Mouse (Mus musculus) right cerebral cortex, postnatal 14 days (tissue): ENCODE results near the gene Myo1e.

Experiments used
- DNase-seq: peaks from one replicate; pipeline ENCODE4 v3.0.0; 2022

The Myo1e gene

DNA sequence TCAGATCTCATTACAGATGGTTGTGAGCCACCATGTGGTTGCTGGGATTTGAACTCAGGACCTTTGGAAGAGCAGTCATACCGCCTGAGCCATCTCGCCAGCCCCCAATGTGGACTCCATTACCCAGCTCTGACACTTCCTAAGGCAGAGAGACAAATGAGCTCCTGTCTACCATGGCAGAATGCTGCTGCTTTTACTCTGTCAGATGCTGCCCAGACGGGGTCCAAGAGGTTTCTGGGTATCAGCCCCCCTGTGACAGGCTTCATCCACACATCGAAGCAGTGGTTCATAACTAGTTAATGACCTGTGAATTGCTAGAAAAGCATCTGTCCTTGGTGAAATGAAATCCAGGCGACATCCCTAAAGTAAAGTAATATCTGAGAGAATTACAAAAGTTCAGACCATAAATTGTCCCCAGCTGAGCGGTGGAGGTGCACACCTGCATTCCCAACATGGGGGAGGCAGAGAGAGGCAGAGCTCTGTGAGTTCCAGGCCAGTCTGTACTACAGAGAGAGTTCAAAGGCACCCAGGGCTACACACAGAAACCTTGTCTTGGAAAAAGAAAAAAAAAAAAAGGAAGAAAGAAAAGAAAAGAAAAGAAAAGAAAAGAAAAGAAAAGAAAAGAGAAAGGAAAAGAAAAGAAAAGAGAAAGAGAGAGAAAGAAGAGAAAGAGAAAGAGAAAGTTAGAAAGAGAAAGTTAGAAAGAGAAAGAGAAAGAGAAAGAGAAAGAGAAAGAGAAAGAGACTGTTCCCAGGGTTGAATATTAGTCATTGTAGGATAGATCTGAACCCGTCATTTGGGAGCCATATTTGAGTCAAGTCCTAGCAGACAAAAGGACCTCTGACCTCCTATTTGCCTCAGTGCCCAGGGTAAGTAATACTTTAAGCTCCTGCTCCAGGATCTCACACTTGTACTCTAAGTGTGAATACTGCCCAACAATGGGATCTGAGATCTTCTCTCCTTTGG, 172.6 kb downstream of the Myo1e start:
- DNase-seq, result no peak

DNA sequence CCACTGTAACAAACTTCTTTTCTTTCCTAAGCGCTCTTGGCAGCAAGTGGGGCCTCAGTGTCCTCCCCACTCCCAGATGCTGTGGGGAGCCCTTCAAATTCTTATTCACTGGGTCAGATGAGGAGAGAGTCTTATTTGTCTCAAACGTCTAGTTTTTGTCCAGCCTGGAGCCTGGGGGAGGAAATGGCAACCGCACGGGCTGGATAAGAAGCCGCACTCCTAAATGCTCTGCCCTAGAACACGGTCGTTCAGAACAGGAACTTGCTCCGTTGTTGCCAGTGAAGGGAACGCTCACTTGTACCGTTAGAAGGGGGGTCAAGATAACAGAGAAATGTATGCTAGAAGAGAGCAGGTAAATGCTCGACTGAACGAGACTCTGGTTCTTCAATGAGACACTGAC, 174.9 kb downstream of the Myo1e start:
- DNase-seq, result no peak

DNA sequence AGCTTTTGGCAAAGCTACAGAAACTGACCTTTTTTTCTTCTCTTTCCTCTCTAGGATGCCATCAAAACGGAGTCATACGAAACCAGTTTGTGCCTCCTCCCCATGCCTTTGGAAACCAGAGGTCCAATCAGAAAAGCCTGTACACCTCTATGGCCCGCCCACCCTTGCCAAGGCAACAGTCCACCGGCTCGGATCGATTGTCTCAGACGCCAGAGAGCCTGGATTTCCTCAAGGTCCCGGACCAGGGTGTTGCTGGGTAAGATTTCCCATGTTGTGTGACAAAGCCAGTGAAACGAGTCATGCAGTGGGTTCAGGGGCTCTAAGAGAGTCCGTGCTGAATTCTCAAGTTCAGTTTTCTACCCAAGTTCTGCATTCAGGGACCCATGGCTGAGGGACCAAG, 176.6 kb downstream of the Myo1e start:
- DNase-seq, result no peak

DNA sequence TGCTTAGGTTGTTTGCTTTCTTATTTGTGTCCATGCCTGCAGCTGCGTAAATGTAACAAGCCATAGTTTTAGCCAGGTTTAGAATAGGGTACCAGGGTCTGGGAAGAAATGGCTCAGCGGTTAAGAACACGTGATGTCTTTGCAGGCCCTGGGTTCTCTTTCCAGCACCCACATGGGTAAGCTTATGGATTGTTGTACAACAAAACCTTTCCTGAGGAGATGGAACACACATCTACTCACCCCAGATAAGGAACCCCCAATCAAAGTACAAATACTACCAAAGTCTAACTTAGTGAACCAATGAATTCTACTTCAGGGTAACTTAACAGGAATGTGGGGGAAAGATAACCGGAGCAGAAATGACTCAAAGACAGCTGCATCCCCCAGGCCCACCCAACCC, 177.3 kb downstream of the Myo1e start:
- no peak for DNase-seq

DNA sequence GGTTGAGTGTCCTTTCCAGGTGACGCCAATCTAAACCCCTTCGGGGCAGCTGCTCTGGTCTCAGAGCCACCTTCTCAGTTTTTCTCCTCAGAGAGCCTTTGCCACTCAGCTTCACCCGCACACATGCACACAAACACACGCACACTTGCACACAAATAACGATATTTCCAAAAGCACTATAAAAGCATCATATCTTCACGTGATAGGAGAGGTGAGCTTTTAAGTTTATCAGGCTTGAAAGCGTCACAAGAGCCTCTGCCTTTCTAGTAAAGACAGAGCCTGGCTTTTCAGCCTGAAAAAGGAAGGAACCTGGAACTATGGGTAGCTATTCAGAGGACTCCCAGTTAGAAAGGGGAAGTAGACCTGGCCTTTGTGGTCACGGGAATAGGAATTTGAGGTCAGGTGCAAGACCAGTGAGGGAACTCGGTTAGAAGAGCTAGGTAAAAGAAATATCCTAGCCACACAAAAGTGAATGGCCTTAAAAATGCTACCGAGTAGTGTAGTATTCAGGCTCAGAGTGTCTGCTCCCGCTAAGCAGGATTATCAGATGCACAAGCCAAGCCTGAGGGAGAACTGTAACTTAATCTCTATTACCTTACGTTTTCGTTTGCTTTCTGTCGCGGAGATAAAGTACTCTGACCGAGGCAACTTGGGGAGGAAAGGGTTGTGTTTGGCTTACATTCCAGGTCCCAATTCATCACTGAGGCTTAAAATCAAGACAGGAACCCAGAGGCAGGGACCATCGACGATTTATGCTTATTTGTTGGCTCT, 178.0 kb downstream of the Myo1e start:
- no peak for DNase-seq

DNA sequence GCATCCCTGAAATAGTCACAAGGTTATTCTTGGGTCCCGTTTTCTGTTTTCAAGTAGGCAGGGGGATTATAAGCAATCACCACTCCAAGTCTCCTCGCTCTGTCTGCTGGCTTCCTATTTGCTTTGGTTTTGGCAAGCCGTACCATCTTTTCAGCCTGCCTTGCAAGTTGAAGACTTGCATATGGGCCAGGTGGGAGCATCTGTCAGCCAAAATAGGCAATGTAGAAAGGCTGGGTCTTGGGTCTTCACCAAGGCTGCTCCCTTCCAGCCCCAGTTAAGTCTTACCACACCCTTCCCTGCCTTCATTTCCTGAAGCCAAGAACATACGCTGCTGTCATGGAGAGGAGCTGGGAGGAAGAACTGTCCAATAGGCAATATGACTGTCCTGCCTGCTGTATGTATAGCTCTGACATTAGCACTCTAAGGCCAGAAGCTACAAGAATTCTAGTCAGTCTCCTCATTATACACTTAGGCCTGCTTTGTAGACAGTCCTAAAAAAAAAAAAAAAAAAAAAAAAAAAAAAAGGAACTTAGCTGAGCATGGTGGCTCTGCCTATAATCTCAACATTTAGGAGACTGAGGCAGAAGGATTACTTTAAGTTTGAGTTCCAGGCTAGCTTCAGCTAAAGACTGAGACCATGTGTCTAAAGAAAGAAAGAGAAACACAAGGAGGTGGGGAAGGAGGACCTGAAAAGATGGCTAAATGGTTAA, 180.4 kb downstream of the Myo1e start:
- DNase-seq, result no peak

DNA sequence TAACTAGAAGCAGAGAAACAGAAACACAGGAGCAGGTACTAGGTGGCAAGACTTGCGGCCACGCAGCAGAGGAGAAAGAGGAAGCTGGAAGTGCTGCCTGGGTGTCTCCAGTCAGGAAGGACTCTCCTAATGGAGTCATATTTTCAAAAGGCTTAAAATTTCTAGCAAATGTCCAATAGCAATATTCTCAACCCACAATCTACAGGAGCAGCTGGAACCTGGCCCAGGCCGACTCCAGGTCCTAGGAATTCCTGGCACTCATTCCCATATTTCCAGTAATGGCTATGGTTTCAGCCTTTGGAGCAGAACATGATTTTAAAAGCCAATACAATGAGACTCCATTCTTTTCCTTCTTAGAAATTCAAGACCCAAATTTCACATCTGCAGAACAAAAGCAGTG, 182.4 kb downstream of the Myo1e start:
- DNase-seq, result no peak

DNA sequence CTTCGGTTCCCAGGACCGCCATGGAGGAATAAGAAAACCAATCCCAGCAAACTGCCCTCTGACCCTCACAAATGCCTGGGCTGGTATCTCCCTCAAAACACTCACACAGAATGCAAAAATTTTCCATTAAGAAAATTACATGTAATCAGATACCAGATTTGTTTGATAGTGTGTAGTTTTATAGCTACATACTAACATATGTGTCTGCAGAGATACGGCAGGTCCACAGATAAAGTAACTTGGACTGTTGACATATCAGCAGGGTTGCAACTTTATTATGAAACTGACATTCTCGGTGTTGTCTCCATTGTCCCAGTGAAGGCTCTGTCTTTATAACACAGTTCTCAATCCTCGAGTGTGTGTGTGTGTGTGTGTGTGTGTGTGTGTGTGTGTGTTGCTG, 183.9 kb downstream of the Myo1e start:
- DNase-seq, result no peak

DNA sequence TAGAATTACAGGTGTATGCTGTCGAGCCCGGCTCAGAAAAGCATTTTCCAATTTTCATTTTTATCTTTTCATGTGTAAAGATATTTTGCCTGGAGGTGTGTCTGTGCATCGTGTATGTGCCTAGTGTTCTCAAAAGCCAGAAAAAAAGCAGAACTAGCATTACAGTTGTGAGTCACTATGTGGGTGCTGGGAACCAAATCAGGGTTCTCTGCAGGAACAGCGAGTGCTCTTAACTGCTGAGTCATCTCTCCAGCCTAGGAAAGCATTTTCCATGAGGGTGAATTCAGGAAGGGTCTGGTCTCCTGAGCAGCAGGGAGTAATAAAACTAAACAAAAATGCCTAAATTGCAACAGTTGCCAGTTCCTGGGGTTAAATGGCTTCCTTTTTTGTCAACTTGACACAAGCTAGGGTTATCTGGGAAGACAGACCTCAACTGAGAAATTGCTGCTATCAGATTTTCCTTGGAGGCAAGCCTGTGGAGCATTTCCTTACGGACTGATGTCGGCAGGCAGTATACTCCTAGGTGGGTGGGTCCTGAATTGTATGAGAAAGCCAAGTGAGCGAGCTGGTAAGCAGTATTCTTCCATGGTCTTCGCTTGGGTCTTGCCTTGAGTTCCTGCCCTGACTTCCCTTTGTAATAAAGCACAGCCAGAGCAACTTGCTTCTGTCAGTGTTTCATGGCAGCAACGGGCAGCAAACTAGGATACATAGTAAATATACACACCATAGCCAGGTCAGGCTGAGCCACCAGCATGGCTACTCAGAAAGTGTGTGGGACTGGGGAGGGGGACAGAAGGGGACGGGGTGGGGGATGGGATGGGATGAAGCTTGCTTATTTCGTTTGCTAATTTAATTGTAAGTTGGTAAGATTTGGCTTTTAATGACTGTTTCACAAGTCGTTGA, 184.8 kb downstream of the Myo1e start:
- DNase-seq, result no peak

DNA sequence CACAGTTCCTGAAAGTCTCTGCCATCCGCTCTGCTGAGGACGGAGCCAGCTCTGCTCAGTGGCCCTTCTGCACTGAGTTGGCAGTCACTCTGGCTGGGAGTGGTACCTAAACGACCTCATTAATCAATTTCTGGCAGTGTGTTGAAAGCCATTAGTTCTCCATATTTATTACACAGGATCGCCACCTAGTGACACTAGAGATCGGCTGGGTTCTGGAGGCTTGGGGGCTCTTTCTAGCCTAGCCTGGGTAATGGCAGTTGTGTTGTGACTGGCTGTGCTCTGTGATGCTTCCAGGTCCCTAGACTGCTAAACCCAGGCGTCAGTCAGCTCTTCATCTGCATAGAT, 185.4 kb downstream of the Myo1e start:
- no peak for DNase-seq

DNA sequence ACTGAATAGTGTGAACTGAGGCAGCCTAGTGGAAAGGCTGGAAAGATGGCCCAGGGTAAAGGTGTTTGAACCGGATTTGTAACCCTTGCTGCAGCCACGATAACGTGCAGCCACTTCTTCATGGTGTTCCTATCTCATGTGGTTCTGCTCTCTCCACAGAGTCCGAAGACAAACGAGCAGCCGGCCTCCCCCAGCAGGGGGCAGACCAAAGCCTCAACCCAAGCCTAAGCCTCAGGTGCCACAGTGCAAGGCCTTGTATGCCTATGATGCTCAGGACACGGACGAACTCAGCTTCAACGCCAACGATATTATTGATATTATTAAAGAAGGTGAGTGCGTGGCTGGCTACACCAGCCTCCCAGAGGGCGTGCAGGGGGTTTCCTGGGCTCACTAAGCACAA, 188.5 kb downstream of the Myo1e start:
- DNase-seq, result no peak

DNA sequence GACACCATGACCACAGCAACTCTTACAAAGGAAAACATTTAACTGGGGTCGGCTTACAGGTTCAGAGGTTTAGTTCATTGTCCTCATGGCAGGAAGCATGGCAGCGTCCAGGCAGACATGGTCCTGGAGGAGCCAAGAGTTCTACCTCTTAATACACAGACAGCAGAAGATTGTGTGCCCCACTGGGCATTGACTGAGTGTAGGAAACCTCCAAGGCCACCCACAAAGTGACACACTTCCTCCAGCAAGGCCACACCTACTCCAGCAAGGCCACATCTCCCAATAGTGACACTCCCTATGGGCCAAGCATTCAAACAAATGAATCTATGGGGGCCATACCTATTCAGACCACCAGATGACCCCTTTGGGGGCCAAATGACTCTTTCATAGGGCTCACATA, 188.9 kb downstream of the Myo1e start:
- no peak for DNase-seq

DNA sequence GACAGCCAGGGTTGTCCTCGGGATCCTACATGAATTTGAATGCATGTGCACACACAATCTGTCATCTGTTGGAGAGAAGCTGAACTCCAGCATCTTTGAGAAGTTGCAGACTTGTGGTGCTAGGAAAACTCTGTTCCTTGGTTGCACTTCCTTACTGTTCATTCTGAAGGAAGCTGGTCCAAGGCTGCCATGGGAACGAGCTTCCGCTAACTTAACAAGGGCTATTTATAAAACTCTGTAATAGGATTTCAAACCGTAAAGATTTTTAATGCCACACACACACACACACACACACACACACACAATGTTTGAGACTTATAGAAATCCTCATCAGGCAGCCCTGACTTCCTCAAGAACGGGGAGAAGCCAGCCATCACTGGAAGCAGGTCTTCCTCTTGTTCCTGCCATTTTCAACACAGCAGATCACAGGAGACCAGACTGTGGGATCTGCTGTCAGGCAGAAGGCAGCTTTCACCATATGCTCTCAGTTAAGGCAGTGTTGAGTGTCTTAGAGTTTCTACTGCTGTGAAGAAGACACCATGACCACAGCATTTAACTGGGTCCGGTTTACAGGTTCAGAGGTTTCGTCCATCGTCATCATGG, 194.9 kb downstream of the Myo1e start:
- DNase-seq, result peak; percentile 28

DNA sequence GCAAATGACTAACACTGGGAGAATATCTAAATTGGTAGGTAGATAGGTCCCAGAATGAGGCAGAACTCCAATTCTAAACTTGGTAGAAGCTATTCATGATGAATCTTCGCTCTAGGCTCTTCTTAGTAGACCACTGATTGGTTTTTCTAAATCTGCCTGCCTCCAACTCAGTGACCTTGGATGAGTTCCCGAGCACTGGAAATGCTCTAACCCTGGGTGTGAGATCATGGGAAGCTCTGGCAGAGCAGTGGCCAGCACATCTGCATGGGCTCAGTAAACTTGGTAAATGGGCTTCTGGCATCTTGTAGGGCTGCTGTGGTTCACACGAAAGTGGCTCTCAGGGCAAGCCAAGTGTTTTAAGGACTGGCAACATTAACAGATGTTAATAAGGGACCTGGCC, 199.4 kb downstream of the Myo1e start:
- no peak for DNase-seq

DNA sequence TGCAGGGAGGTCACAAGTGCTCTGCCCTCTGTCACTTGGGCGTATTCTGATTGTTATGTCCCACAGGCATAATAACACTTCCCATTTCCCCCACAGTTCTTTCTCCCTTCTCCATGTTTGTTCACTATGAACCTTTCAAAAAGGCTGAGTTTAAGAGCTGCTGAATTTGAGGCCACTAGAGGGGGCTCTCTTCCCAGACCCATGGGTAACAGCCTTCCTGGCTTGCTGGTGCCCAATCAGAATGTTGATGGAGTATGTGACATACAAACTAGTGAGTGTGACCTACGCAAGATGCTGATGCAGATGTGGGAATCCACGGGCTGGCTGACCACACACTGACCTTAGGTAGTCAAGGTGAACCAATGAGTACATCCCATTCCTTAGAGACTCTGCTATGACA, 201.6 kb downstream of the Myo1e start:
- no peak for DNase-seq

DNA sequence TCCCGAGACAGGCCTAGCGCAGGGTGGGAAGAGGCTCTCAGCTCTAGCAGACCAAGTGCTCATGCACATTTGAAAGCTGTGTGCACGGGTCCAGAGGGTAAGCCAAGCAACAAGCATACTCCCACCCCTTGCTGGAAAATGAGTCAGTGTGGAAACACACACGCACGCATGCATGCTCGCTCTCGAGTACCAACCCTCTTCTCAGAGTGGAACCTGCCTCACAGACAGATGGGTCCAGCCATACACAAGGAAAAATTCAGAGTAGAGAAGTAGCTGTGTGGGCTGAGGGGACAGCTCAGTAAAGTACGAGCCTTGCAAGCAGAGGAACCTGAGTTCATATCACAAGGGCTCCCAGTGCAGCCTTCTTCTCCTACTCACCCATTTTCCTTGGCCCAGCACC, 202.6 kb downstream of the Myo1e start:
- DNase-seq, result no peak

DNA sequence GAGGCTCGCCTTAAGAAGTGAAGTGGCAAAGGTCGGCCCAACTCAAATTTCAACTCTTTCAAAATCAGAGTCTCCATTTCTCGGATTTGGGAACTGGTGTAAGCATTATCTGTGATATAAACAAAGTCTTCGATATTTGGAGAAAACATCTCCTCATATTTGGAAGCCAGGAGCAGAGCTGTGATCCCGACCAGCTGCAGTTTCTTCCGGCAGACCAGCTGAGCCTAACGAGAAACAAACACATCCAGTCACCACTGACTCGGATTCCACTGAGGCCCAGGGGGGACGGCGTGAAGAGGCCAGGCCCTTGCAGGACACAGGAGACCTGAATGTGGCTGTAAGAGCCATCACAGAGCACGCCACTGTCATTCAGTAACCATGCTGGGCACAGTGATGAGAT, 203.5 kb downstream of the Myo1e start:
- DNase-seq, result no peak

DNA sequence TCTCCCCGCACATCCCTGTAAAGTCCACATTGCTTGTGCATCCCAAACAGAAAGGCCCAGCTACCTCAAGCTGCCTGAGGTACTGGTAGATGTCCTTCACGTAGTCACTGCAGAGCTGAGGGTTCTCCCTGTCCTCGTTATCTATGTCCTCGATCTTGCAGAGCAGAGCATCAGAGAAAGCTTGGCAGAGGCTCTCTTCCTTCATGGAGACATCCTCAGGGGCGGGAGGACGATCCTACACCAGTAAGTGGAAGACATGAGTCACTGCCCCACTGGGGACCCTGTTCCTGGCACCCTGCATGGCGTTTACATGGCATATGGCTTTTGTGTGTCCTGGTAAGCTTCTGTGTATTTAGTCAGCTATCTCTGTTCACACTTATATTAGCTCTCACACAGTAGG, 205.9 kb downstream of the Myo1e start:
- DNase-seq, result no peak

DNA sequence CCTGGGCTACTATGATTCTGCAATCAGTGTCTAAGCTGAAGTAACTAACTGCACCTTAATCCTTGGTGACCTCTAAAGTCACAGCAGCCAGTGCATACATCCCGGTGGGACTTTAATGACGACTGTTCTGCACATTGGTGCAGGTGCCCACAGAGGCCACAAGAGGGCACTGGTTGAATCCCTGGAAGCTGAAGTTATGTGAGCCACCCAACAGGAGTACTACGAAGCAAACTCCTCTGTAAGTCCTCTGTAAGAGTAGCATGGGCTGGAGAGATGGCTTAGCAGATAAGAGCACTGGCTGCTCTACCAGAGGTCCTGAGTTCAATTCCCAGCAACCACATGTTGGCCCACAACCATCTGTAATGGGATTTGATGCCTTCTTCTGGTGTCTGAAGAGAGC, 209.3 kb downstream of the Myo1e start:
- DNase-seq, result no peak

DNA sequence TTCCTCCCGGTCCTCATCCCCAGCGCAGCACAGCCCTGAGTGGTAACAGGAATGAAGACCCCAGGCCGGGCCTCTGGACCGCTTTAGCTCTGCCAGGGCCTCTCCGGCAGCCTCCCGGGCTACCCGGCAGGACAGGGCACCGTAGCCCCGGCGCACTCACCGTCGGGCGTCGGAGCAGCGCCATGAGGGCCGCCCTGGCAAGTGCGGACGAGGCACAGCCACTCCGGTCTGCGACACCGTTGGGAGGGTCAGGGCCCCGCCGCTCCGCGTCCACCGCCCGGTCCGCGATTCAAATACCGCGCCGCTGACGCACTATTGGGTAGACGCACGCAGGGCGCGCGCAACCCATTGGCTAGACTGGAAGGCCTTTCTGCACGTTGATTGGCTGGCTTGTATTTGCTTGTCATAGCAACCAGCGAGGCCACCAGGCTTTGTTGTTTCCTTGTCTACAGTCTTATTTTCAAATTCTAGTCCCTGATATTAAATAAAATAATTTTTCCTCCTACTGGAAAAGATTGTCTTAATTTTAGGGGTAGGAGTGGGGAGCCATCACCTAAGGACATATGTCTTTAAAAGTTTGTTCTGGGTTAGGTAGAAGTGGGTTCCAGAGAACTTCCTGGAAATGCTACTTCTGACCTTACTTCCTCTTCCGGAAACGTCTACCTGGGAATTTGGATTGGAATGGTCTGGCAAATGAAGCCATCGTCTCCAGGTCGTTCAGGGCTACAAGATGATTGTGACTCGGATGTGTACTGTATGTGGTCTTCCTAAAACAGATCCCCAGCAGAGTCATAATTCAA, 214.3 kb downstream of the Myo1e start, which contains the start of gene Ccnb2:
Ccnb2 (minus strand) TSS at position 291 of the 800 bp plus-strand sequence.
- DNase-seq, result peak; percentile 88

DNA sequence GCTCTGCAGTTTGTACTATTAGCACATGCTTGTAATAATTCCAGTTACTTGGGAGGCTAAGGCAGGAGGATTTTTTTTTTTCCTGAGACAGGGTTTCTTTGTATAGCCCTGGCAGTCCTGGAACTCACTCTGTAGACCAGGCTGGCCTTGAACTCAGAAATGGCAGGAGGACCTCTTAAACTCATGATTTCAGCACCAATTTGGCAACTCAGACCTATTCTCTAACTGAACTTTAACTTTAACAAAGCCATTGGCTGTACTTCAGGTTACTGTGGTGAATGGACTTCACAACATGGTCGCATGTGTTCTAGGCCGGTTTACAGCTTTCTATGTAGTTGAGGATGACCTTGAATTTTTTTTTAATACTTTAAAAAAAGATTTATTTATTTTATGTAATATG, 215.5 kb downstream of the Myo1e start:
- DNase-seq, result no peak
